Mouse (Mus musculus): ENCODE results near the gene Dnaic2. TPM values are rescaled to one million over a fixed set of nuclear protein-coding genes. Genes with fewer than 3 reads are reported as not detected.

Gene Dnaic2
- total RNA-seq, 2 experiments from 2014 or later: not detected

- ATAC-seq (replicated peaks; ENCODE audit: poor library complexity): peak; percentile 37
Measured at GRCm38 (mm10) chr11:114699511-114699910, 27.7 kb upstream of the Dnaic2 start.

- peak; percentile 38 for ATAC-seq (replicated peaks; ENCODE audit: poor library complexity)
Measured at GRCm38 (mm10) chr11:114702311-114702995, 24.8 kb upstream of the Dnaic2 start.

GRCm38 (mm10) chr11:114702996-114703361, 24.2 kb upstream of the Dnaic2 start:
- ATAC-seq (replicated peaks; ENCODE audit: poor library complexity): no peak

- ATAC-seq (replicated peaks; ENCODE audit: poor library complexity): no peak
Measured at GRCm38 (mm10) chr11:114704071-114704913, 22.9 kb upstream of the Dnaic2 start.

GRCm38 (mm10) chr11:114706358-114706757, 20.9 kb upstream of the Dnaic2 start:
- ATAC-seq (replicated peaks; ENCODE audit: poor library complexity): no peak

GRCm38 (mm10) chr11:114711393-114711792, 15.8 kb upstream of the Dnaic2 start:
- ATAC-seq (replicated peaks; ENCODE audit: poor library complexity): no peak

- ATAC-seq (replicated peaks; ENCODE audit: poor library complexity): no peak
Measured at GRCm38 (mm10) chr11:114711861-114712260, 15.3 kb upstream of the Dnaic2 start.

GRCm38 (mm10) chr11:114714526-114714925, 12.7 kb upstream of the Dnaic2 start:
- ATAC-seq (replicated peaks; ENCODE audit: poor library complexity): no peak

- no peak for ATAC-seq (replicated peaks; ENCODE audit: poor library complexity)
Measured at GRCm38 (mm10) chr11:114715531-114715930, 11.7 kb upstream of the Dnaic2 start.

GRCm38 (mm10) chr11:114720535-114720934, 6.7 kb upstream of the Dnaic2 start:
- no peak for ATAC-seq (replicated peaks; ENCODE audit: poor library complexity)

- no peak for ATAC-seq (replicated peaks; ENCODE audit: poor library complexity)
Measured at GRCm38 (mm10) chr11:114722438-114722837, 4.8 kb upstream of the Dnaic2 start.

- no peak for ATAC-seq (replicated peaks; ENCODE audit: poor library complexity)
Measured at GRCm38 (mm10) chr11:114723030-114723429, 4.2 kb upstream of the Dnaic2 start.

- no peak for ATAC-seq (replicated peaks; ENCODE audit: poor library complexity)
Measured at GRCm38 (mm10) chr11:114724787-114725590, 2.2 kb upstream of the Dnaic2 start.

- ATAC-seq (replicated peaks; ENCODE audit: poor library complexity): no peak
Measured at GRCm38 (mm10) chr11:114727826-114728186, 598 bp downstream of the Dnaic2 start.

GRCm38 (mm10) chr11:114728333-114728732, 1.1 kb downstream of the Dnaic2 start:
- ATAC-seq (replicated peaks; ENCODE audit: poor library complexity): no peak

- no peak for ATAC-seq (replicated peaks; ENCODE audit: poor library complexity)
Measured at GRCm38 (mm10) chr11:114729832-114730363, 2.7 kb downstream of the Dnaic2 start.

- no peak for ATAC-seq (replicated peaks; ENCODE audit: poor library complexity)
Measured at GRCm38 (mm10) chr11:114731711-114732110, 4.5 kb downstream of the Dnaic2 start.

- ATAC-seq (replicated peaks; ENCODE audit: poor library complexity): no peak
Measured at GRCm38 (mm10) chr11:114732890-114733289, 5.7 kb downstream of the Dnaic2 start.

- no peak for ATAC-seq (replicated peaks; ENCODE audit: poor library complexity)
Measured at GRCm38 (mm10) chr11:114736111-114736510, 8.9 kb downstream of the Dnaic2 start.

GRCm38 (mm10) chr11:114736913-114737624, 9.9 kb downstream of the Dnaic2 start:
- ATAC-seq (replicated peaks; ENCODE audit: poor library complexity): peak; percentile 54; the same call in 1 of the 2 replicates
